8 mouse cellular contexts compared by ENCODE assay signal in the genomic region with DNA sequence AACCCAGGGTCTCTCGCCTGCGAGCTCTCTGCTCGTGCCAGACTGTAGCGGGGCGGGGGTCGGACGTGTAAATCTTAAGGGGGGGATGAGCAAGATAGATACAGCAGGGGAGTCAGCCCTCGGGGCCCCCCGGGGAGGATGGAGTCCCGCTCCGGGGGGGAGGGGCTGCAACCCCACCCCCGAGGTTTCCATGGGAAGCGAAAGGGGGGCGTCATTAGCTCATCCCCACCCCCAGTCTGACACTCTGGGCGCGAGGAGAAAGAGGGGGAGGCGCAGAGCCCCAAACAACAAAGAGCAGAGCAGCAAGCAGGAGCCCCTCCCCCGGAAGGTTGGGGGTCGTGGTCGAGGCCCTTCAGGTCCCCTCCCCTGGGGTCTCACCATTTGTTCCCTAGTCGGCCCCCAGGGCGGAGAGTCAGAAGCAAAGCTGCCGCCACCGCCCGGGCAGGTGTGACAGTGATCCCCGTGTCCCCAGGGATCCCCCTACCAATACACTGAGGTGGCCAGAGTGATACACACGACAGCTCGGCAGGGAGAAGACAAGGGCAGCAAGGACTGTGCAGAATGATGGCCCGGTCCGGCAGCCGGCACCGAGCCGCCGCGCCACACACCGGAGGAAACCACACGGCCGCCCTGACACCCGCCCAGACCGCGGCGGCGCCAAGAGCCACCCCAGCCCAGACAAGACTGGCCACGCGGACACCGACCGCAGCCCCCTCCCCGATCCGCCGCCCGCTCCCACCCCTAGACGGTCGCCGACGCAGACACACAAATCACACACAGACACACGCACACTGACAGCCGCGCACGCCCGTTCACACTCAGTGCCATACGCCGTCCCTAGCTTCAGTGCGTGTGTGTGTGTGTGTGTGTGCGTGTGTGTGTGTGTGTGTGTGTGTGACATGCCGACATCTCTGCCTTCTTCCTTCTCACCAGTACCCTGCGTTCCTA. TPM values are rescaled to one million over a fixed set of nuclear protein-coding genes. Genes with fewer than 3 reads are reported as not detected.
DNase-seq lines count a peak whose midpoint lies in the region; ATAC-seq and TF ChIP-seq lines count a peak whose summit lies in the region.

No protein-coding gene starts in this region.

- no peak for DNase-seq in liver, adult 2 months (ENCODE audit: extremely low read depth, low read depth, low spot score)
- no peak for DNase-seq in liver
- peak; percentile 65 for DNase-seq in brain, adult 2 months (ENCODE audit: low read depth, low spot score)
- DNase-seq in limb, embryonic 10.5 days (ENCODE audit: low spot score), result peak; percentile 71
- DNase-seq in ovary, postnatal 36 days (ENCODE audit: low spot score), result no peak
- DNase-seq in gastrocnemius, adult 8-10 months (ENCODE audit: low spot score in 2 of 2), result no peak

- peaks cover 18% of the 10 kb centered on the region for H3K4me1 ChIP-seq in liver, adult 2 months (ENCODE audit: control insufficient read depth, insufficient read depth, low read length)
- H3K4me1 ChIP-seq in forebrain, embryonic 12.5 days, result peaks cover 61% of the 10 kb centered on the region
- H3K4me1 ChIP-seq in limb, embryonic 10.5 days, result peaks cover 66% of the 10 kb centered on the region
- H3K4me1 ChIP-seq in neural tube, embryonic 12.5 days, result peaks cover 60% of the 10 kb centered on the region

- H3K27me3 ChIP-seq in liver, adult 2 months (ENCODE audit: control insufficient read depth, insufficient read depth, low read length), result peaks cover 46% of the 10 kb centered on the region
- H3K27me3 ChIP-seq in forebrain, embryonic 12.5 days, result peaks cover 75% of the 10 kb centered on the region
- peaks cover 58% of the 10 kb centered on the region for H3K27me3 ChIP-seq in limb, embryonic 10.5 days (ENCODE audit: low read depth, poor library complexity, severe bottlenecking)
- H3K27me3 ChIP-seq in neural tube, embryonic 12.5 days (replicated peaks), result peaks cover 28% of the 10 kb centered on the region

- no peak overlapping the region for H3K27ac ChIP-seq in liver, adult 2 months (replicated peaks; ENCODE audit: insufficient read depth, low read depth, low read length)
- peak overlapping the region; percentile 71 for H3K27ac ChIP-seq in forebrain, embryonic 12.5 days
- peak overlapping the region; percentile 89 for H3K27ac ChIP-seq in limb, embryonic 10.5 days
- peak overlapping the region; percentile 94 for H3K27ac ChIP-seq in neural tube, embryonic 12.5 days

- peak overlapping the region; percentile 16; the same call in 1 of the 2 replicates for H3K4me3 ChIP-seq in liver, adult 2 months (ENCODE audit: insufficient read depth, low read depth, low read length)
- H3K4me3 ChIP-seq in forebrain, embryonic 12.5 days (replicated peaks), result peak overlapping the region; percentile 63
- peak overlapping the region; percentile 79 for H3K4me3 ChIP-seq in limb, embryonic 10.5 days
- H3K4me3 ChIP-seq in neural tube, embryonic 12.5 days, result peak overlapping the region; percentile 75

- H3K36me3 ChIP-seq in liver, adult 2 months (ENCODE audit: control insufficient read depth, insufficient read depth, low read length), result no peaks in the 10 kb centered on the region
- H3K36me3 ChIP-seq in forebrain, embryonic 12.5 days (replicated peaks), result no peaks in the 10 kb centered on the region
- no peaks in the 10 kb centered on the region for H3K36me3 ChIP-seq in limb, embryonic 10.5 days
- H3K36me3 ChIP-seq in neural tube, embryonic 12.5 days, result no peaks in the 10 kb centered on the region

- H3K4me2 ChIP-seq in forebrain, embryonic 12.5 days, result peak overlapping the region; percentile 95
- peak overlapping the region; percentile 85 for H3K4me2 ChIP-seq in neural tube, embryonic 12.5 days (replicated peaks)

- H3K9me3 ChIP-seq in forebrain, embryonic 12.5 days, result no peaks in the 10 kb centered on the region
- H3K9me3 ChIP-seq in limb, embryonic 10.5 days (replicated peaks), result no peaks in the 10 kb centered on the region
- H3K9me3 ChIP-seq in neural tube, embryonic 12.5 days, result no peaks in the 10 kb centered on the region

- ATAC-seq in forebrain, embryonic 12.5 days (ENCODE audit: low FRiP score), result peak; percentile 19; the same call in 1 of the 2 replicates
- ATAC-seq in neural tube, embryonic 12.5 days (ENCODE audit: low FRiP score, low read depth), result peak; percentile 45

- no peak for TF ChIP-seq CTCF in liver, adult 2 months (IDR thresholded peaks at IDR 0.05; ENCODE audit: low read depth, low read length)

- TF ChIP-seq POLR2A in liver, adult 2 months (IDR thresholded peaks at IDR 0.05; ENCODE audit: extremely low read depth, insufficient read depth, low read length), result no peak

- 2% methylated on average over 65 of the region's 66 CpGs for WGBS in liver, adult 2 months
- WGBS in forebrain, embryonic 12.5 days, result 2% methylated on average over 59 of the region's 66 CpGs
- under 1% methylated on average over 66 of the region's 66 CpGs for WGBS in limb, embryonic 10.5 days
- WGBS in neural tube, embryonic 12.5 days, result under 1% methylated on average over 66 of the region's 66 CpGs

- no peak overlapping the region for H3K9ac ChIP-seq in liver, adult 2 months (ENCODE audit: low read depth, low read length)
- peak overlapping the region; percentile 70 for H3K9ac ChIP-seq in forebrain, embryonic 12.5 days
- peak overlapping the region; percentile 91 for H3K9ac ChIP-seq in neural tube, embryonic 12.5 days

- H3K79me2 ChIP-seq in liver, adult 2 months (ENCODE audit: control insufficient read depth, insufficient read depth, low read length), result no peaks in the 10 kb centered on the region

RNA-seq across cellular contexts. Expression of gene Efna3, which starts 1.3 kb away (rescaled TPM):
- not detected in 2 replicates for total RNA-seq in liver, adult 2 months (2014; rRNA removed)
- not detected in 2 replicates for polyA plus RNA-seq in liver, adult 2 months (2012; rRNA removed)
- 11.9 and 14.9 TPM in 2 replicates for polyA plus RNA-seq in forebrain, embryonic 12.5 days (2016; fragmentation: Nextera tagmentation; extraction: Ambion mirVana)
- 13.2 and 18.4 TPM in 2 replicates for polyA plus RNA-seq in limb, embryonic 10.5 days (2016; fragmentation: Nextera tagmentation; extraction: Ambion mirVana)
- polyA plus RNA-seq in neural tube, embryonic 12.5 days (2016; fragmentation: Nextera tagmentation; extraction: Ambion mirVana), result 51.3 and 54.7 TPM in 2 replicates
- not detected for total RNA-seq in gastrocnemius, adult 8-10 months (2022)

RNA-seq across cellular contexts. Expression of gene Efna4, which starts 16.4 kb away (rescaled TPM):
- not detected in 2 replicates for total RNA-seq in liver, adult 2 months (2014; rRNA removed)
- 0.06 and 0.27 TPM in 2 replicates for polyA plus RNA-seq in liver, adult 2 months (2012; rRNA removed)
- polyA plus RNA-seq in forebrain, embryonic 12.5 days (2016; fragmentation: Nextera tagmentation; extraction: Ambion mirVana), result 17.1 and 20.0 TPM in 2 replicates
- polyA plus RNA-seq in limb, embryonic 10.5 days (2016; fragmentation: Nextera tagmentation; extraction: Ambion mirVana), result 47.4 and 53.4 TPM in 2 replicates
- polyA plus RNA-seq in neural tube, embryonic 12.5 days (2016; fragmentation: Nextera tagmentation; extraction: Ambion mirVana), result 15.8 and 17.8 TPM in 2 replicates
- not detected for total RNA-seq in gastrocnemius, adult 8-10 months (2022)

RNA-seq across cellular contexts. Expression of gene Adam15, which starts 28.3 kb away (rescaled TPM):
- total RNA-seq in liver, adult 2 months (2014; rRNA removed), result 1.4 and 2.6 TPM in 2 replicates
- 4.7 and 5.4 TPM in 2 replicates for polyA plus RNA-seq in liver, adult 2 months (2012; rRNA removed)
- polyA plus RNA-seq in forebrain, embryonic 12.5 days (2016; fragmentation: Nextera tagmentation; extraction: Ambion mirVana), result 22.7 and 28.2 TPM in 2 replicates
- polyA plus RNA-seq in limb, embryonic 10.5 days (2016; fragmentation: Nextera tagmentation; extraction: Ambion mirVana), result 29.4 TPM in 2 replicates
- 37.1 and 40.4 TPM in 2 replicates for polyA plus RNA-seq in neural tube, embryonic 12.5 days (2016; fragmentation: Nextera tagmentation; extraction: Ambion mirVana)
- total RNA-seq in gastrocnemius, adult 8-10 months (2022), result 10 to 100 TPM; 13.0 to 17.0 (median 16.4) TPM

RNA-seq across cellular contexts. Expression of gene Dcst2, which starts 40.3 kb away (rescaled TPM):
- total RNA-seq in liver, adult 2 months (2014; rRNA removed), result not detected in 2 replicates
- polyA plus RNA-seq in liver, adult 2 months (2012; rRNA removed), result 0.05 TPM in 1 of 2 replicates, not detected in the other
- 0.13 and 0.22 TPM in 2 replicates for polyA plus RNA-seq in forebrain, embryonic 12.5 days (2016; fragmentation: Nextera tagmentation; extraction: Ambion mirVana)
- 0.24 TPM in 1 of 2 replicates, not detected in the other for polyA plus RNA-seq in limb, embryonic 10.5 days (2016; fragmentation: Nextera tagmentation; extraction: Ambion mirVana)
- 0.10 and 0.17 TPM in 2 replicates for polyA plus RNA-seq in neural tube, embryonic 12.5 days (2016; fragmentation: Nextera tagmentation; extraction: Ambion mirVana)
- under 1 TPM in 1 of 4 experiments, not detected in 3; 0.13 TPM for total RNA-seq in gastrocnemius, adult 8-10 months (2022)

RNA-seq across cellular contexts. Expression of gene Efna1, which starts 40.5 kb away (rescaled TPM):
- 22.1 and 35.2 TPM in 2 replicates for total RNA-seq in liver, adult 2 months (2014; rRNA removed)
- 73.1 and 73.4 TPM in 2 replicates for polyA plus RNA-seq in liver, adult 2 months (2012; rRNA removed)
- polyA plus RNA-seq in forebrain, embryonic 12.5 days (2016; fragmentation: Nextera tagmentation; extraction: Ambion mirVana), result 9.7 and 12.6 TPM in 2 replicates
- 29.8 and 36.8 TPM in 2 replicates for polyA plus RNA-seq in limb, embryonic 10.5 days (2016; fragmentation: Nextera tagmentation; extraction: Ambion mirVana)
- polyA plus RNA-seq in neural tube, embryonic 12.5 days (2016; fragmentation: Nextera tagmentation; extraction: Ambion mirVana), result 14.4 and 15.9 TPM in 2 replicates
- total RNA-seq in gastrocnemius, adult 8-10 months (2022), result 10 to 100 TPM in 1 of 4 experiments, 1 to 10 TPM in 3; 8.7 to 10.8 (median 8.8) TPM

Comparison
In these comparisons a context has a peak if more than half of its experiments do, and no peak if none do; other contexts are left out.
1. DNase-seq: peak in brain, adult 2 months (single experiment) and limb, embryonic 10.5 days (single experiment); none in liver, adult 2 months (single experiment), liver (single experiment), ovary, postnatal 36 days (single experiment) and gastrocnemius, adult 8-10 months (0 of 2).
2. H3K4me3 ChIP-seq: peak in every context shown above with its lines; median percentile 79 in limb, embryonic 10.5 days; 75 in neural tube, embryonic 12.5 days; 63 in forebrain, embryonic 12.5 days; 16 in liver, adult 2 months.
3. RNA of gene Efna3, which starts 1.3 kb away (polyA plus RNA-seq): 51.3 to 54.7 TPM in neural tube, embryonic 12.5 days, 13.2 to 18.4 TPM in limb, embryonic 10.5 days and 11.9 to 14.9 TPM in forebrain, embryonic 12.5 days; not detected in liver, adult 2 months; every median in the first group is over 10 times any median in the second.
4. RNA of gene Efna4, which starts 16.4 kb away (polyA plus RNA-seq): 47.4 to 53.4 TPM in limb, embryonic 10.5 days, 17.1 to 20.0 TPM in forebrain, embryonic 12.5 days and 15.8 to 17.8 TPM in neural tube, embryonic 12.5 days; 0.06 to 0.27 TPM in liver, adult 2 months; every median in the first group is over 10 times any median in the second.